Mouse (Mus musculus) kidney, adult 2 months (tissue): ENCODE results near the gene Ndufs8.

Experiments used
- CTCF ChIP-seq: fragments of 200-500 bp; conservative IDR thresholded peaks from 2 replicates; pipeline ENCODE4 v1.5.1; 2011; ENCODE audit warnings: low read depth, mild to moderate bottlenecking, control low read depth, low read length, moderate library complexity, mixed read lengths; ENCODE audit not compliant: insufficient read depth, insufficient read length
- POLR2A ChIP-seq: fragments of 200-500 bp; IDR thresholded peaks from one replicate; pipeline ENCODE4 v1.6.1; 2011; ENCODE audit warnings: low read depth, low read length, control low read depth

- no peak for TF ChIP-seq CTCF
- no peak for TF ChIP-seq POLR2A
Observed at GRCm38 (mm10) chr19:3922661-3923371, 10.2 kb upstream of the Ndufs8 start.
